Mouse (Mus musculus): ENCODE measurements around the gene Tbrg1.

The Tbrg1 gene

DNA sequence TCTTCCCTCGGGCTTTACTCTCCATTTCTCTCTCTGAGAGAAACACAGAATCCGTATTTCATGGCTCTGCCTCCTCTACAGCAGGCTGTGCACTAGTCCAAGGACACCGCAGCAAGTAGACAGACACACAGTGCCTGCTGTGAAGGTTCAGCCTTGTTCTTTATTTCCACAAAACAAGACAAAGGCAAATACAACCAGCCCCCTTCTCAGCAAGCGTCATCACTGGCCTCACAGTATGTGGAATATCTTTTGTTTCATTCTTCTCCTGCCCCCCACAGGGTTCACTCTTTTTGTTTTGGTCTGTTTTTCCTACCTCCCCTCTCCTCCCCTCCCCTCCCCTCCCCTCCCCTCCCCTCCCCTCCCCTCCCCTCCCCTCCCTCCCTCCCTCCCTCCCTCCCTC, 28.5 kb downstream of the Tbrg1 start:
- DNase-seq = no peak

DNA sequence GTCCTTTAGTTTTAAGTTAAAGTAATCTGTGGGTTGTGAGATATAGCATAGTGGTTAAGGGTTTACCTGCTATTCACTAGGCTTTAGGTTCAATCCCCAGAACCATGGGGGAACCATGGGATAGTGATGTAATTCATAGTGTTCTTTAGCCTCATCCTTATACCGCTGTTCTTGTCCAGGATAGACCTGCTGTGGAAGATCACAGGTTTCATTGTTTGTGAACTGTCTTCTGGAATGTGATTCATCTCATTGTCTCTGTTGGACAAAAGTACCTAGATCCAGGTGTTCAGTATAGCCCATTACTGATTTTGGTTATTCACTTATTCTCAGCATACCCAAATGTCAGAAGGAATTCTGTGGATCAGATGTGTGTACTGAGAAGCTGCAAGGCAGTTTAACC, 29.8 kb downstream of the Tbrg1 start:
- DNase-seq = no peak

DNA sequence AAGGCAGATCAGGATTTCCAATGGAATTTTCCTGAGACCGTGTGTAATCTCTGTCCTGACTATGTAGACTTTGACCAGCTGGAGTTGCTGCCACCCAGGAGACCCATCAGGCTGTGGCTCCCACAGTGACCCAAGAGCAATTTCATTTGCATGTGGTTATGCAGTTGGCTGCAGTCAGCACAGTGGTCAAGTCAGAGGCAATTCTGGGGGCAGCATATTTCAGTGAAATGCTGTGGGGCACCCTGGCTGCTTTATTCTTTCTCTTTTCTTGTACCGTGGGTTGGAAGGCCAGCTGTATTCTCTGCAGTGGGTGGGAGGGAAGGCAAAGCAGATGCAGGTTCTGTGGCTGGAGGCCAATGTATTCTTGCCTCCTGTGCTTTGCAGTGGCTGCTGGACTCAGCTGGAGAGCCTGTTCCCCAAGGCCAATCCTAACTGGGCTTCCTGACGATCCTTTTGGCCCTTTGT, 31.0 kb downstream of the Tbrg1 start:
- DNase-seq = no peak

DNA sequence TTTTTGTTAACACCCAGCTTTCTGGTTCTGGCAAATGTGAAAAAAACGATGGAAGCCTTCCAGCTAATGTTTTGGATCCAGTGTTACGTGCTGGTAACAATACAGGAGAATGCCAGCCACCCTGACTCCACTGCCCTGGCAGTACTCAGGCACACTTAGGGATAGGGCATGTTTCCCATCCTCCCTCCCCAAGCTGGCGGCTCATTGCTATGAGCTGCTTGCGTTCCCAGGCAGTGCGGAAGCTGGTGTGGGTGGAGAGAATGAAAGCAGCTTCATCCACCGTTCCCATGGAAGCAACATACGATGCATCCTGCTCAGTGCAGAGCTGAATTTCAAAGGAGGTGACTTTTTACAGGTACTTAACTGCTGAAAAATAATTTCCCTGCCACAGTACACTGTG, 31.5 kb downstream of the Tbrg1 start:
- DNase-seq = peak; percentile 42

DNA sequence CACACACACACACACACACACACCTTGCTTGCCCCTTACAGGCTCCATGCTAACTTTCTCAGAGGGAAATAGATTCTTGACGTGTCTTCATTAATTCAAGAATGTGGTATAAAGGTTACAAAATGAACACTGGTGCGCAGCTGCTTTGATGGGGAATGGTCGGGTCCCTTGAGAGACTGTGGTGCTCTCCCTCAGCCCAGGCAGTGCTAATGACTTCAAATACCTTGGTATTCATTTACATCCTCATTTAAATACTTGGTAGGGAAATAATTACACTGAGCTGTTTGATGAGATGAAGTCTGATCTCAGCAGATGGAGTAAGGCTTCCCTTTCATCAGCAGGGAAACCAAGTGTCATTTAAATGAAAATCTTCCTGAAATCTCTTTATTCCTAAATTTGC, 32.0 kb downstream of the Tbrg1 start:
- DNase-seq = no peak

DNA sequence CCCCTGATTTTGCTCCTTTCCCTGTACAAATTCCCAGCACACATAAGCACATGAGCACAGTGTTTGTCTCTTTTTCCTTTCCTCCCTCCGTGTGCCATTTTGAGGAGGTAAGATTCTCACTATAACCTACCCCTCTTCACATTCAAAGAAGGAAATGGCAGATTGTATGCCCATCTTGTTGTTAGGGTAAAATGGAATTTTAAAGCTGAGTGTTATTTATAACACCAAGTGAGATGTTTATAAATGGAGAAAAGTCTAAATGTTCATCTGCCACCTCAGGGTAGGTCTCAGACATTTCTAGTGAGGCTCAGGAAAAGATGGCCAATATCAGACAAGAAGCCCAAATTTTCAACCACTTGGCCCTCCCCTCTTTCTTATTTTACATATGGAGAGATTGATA, 32.6 kb downstream of the Tbrg1 start:
- no peak for DNase-seq

DNA sequence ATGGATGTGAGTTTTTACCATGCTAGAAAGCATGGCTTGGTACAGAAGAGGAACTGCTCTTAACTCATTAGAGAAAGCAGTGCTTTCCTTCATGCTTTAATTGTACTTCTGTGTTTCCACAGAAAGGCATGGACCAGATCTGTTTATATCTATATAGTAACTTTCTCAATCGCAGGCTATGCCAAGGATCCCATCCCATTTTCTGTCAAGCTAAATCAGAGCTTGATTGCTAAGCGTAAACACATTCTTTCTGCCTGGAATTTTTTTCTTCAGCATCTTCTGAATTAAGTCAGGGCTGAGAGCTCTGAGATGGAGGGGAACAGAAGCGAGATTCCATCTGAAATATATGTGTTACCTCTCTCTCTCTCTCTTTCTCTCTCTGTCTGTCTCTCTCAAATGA, 33.1 kb downstream of the Tbrg1 start:
- no peak for DNase-seq

DNA sequence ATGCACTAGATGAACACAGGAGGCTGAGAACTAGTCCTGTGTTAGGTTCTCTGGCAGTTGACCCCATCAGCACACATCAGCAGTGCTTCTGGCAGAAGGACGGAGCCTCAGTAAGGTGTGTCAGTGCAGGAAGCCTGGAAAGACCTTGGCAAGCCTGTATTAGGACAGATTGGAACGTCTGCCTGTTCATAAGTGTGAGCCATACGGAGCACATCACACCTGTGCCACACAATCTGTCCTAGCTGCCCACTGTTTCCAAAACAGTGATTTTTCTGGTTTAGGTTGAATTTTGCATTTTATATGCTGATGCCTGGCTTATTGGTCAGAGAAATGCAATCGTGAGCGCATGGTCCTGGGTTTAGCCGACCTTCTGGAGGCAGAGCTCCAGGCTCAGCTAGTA, 35.8 kb downstream of the Tbrg1 start:
- peak; percentile 67 for DNase-seq

DNA sequence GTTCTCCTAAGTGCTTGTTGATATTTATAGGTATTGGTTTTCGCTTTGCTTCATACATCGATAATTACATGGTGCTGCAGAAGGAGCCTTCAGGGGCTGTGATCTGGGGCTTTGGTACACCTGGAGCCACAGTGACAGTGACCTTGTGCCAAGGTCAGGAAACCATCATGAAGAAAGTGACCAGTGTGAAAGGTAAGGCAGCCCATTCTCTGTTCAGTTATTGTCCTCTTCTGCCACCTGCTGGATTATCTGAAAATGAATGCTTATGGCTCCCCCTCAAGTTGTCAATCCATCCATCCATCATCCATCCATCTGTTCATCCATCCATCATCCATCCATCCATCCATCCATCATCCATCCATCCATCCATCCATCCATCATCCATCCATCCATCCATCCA, 40.3 kb downstream of the Tbrg1 start:
- DNase-seq = peak; percentile 27

DNA sequence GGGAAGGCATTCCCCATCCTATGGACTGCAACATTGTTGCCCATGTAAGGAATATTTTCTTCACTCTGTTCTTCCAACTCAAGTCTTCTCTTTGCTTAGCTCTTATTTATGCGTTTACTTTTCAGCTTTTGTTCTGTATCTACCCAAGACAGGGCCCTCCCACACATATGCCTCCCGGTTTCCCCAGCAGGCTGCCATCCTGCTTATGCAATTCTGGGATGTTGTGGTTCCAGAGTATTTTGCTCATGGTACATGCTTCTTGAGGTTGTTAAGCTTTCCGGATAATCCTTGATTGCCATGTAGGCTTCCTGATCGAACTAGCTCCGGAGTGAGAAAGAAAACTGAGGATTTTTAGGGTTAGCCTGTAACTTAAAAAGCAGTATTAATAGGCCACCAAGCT, 41.9 kb downstream of the Tbrg1 start:
- DNase-seq = no peak

DNA sequence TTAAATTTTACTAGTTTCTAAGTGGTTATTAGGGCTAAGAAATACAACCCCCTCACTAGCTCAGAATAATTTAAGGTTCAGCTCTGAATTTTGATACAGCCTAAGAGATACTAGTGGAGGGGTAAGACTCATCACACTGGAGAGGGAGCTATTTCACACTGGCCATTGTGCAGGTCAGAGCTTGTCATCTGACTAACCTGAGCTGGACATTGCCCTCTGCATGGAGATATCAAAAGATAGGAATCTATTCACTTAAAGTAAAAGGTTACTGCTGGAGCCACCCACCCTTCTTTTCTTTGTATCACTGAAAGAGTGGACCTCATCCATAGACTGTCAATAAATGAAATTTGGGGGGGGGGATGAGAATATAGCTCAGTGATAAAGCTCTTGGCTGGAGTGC, 42.8 kb downstream of the Tbrg1 start:
- no peak for DNase-seq

DNA sequence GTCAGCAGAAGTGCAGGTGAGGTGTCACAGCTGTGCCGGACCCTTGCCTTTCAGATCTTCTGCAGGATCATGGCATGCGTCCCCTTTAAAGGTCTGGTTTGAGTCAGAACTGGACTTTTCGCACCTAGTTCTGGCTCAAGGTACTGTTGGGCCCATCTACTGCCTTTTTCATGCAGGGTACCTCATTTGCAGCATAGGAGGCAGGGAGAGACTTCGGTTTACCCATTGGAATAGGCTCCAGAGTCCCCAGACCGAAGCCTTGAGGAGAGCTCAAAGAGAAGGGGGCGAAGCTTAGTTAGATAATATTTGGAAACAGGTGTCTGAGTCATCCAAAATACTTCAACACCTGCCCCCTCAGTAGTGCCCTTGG, 43.2 kb downstream of the Tbrg1 start:
- no peak for DNase-seq

DNA sequence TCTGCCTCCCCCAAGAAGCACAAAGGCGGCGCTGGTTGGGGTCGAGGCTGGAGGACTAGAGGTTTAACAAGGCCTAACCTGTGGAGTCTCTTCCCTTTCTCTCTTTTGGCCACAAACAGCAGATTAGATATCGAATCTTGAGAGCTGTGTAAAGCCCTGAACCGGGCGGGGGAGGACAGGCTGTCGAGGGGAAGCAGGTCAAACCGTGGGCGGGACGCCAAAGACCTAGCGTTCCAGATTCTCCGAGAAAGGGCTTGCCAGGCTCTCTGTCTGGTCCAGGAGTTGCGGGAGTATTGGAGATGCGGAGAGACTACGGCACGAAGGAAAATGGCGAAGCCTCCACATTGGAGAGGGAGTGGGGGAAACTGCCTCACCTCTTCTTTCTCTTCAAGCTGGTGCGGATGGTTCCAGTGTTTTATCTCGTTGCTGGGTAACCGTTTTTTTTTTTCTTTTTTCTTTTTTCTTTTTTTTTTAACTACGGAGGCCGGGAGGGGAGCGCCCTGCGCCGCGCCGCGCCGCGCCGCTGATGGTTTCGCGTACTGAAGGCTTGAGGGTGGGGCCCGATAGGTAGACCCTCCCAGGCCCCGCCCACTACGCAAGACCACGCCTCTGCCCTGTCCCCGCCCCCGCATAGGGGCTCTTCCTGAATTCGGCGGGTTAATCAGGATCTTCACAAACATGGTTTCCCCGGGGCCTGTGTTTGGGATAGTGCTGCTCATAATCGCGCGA, 43.8 kb downstream of the Tbrg1 start, which contains the start of gene Spa17:
Gene Spa17, minus strand, starts transcription at position 541 of the 729 bp plus-strand sequence.
- DNase-seq = peak; percentile 86

DNA sequence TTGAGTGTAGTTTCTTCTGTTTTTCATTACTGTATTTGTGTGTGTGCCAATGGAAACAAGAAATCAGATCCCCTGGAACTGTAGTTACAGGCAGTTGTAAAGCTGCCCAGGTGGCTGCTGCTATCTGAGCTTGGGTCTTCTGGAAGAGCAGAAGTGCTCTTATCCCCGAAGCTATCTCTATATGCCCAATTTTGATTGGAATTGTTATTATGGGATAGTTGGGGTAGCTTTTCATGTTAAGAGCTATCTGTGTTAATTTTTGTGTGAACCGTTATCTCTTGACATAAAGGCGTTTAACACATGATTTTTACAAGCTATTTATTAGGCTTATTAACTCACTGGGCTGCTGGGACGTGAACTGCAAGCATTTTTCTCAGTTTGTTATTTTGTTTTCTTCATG, 47.6 kb downstream of the Tbrg1 start:
- DNase-seq = no peak

DNA sequence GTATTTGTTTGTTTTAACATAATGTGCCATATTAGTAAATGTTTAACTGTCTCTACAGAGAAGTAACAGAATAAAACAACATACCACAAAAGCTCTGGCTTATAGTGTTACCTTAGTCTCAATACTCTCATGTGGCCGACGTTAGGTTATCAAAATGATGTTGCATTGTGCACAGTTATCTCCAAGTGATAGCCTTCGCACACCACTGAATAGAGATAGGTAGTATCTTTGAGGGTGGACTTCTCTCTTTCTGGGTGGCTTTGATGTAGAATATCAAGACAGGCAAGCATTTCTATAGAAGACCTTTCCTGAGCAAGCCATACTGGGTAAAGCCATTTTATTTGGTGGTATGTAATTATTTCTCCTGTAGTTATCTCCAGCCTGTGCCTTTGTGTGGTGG, 52.0 kb downstream of the Tbrg1 start:
- DNase-seq = no peak

DNA sequence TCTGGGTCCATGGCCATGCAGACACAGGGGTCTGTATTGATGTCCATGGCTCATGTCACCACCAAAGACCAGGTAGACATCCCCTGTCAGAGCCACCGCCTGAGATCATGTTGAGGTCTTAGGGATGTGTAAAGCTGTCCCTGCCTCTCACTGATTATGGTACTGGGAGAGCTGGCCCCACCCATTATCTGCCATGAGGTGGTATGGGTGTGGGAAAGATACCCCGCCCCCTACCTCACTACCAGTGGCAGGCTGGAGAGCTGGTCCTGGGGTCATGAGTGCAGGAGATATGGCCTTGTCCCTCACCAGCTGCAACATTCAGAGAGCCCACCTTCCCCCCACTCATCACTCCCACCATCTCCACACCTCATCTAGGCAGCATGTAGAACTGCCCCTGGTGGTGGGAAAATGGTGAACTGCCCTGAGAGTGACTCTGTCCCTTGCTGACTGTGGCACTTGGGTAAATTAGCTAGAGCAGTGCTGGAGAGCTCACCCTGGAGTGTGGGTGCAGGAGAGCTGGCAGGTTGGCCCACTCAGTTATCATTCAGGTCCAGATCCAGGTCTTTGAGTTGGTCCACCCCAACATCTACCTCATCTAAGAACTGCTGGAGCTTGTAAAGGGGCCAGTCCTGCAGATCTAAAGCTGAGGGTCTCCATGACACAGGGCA, 56.4 kb downstream of the Tbrg1 start:
- DNase-seq = no peak

Data from cerebellum, adult 11 months (tissue).